Mouse (Mus musculus) embryonic fibroblast, embryonic 13.5 days (primary cell): ENCODE results near the gene Btn2a2.

Experiments
- CTCF ChIP-seq: IDR thresholded peaks from 2 replicates; pipeline ENCODE4 v1.5.1; 2011; ENCODE audit warnings: mild to moderate bottlenecking, control low read depth, low read length, moderate library complexity, borderline replicate concordance; ENCODE audit not compliant: insufficient read depth
- POLR2A ChIP-seq: IDR thresholded peaks from 2 replicates; pipeline ENCODE4 v1.6.1; 2011; ENCODE audit warnings: low read depth, mild to moderate bottlenecking, control low read depth, low read length, moderate library complexity

DNA sequence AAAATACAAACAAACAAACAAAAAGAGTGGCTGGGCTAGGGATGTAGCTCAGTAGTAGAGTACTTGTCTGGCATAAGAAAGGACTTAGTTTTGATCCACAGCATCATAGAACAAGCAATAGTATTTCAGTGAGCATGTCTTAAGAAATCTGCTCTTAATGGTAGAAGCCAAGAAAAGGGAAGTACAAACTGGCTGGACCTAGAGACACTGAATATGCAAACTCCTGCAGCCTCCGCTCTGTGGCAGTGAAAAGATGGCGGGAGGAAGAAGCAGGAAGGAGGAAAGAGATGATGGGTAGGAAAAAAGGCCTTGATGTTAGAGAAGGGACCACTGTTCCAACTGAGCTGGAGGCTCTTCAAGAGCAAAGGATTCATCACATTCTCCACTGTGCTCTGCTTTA is 5.5 kb downstream of the Btn2a2 start:
- TF ChIP-seq CTCF (no peak), POLR2A (no peak)
